Mouse (Mus musculus) large intestine, adult 2 months (tissue): Measurements from ENCODE around the gene Gm10964. TPM values are rescaled to one million over a fixed set of nuclear protein-coding genes. Genes with fewer than 3 reads are reported as not detected.

Experiments used
- DNase-seq: peaks from one replicate; pipeline ENCODE4 v3.0.0-alpha.2; 2012; ENCODE audit warnings: low read depth, low spot score
- WGBS: fragments of 180-500 bp; shearing (Covaris S2); methylation state at CpG from one replicate; pipeline ENCODE4 v1.1.7; 2018; 5-methylcytosine and 5-hydroxymethylcytosine counted together
- polyA plus RNA-seq: library from polyadenylated mRNA; depleted of rRNA; stranded (reverse); fragments of >200 nt; gene quantifications from 2 replicates; pipeline ENCODE4 v1.2.3, GENCODE M21; 2012

Gm10964 gene
- polyA plus RNA-seq, 1 experiment, result not detected

DNA sequence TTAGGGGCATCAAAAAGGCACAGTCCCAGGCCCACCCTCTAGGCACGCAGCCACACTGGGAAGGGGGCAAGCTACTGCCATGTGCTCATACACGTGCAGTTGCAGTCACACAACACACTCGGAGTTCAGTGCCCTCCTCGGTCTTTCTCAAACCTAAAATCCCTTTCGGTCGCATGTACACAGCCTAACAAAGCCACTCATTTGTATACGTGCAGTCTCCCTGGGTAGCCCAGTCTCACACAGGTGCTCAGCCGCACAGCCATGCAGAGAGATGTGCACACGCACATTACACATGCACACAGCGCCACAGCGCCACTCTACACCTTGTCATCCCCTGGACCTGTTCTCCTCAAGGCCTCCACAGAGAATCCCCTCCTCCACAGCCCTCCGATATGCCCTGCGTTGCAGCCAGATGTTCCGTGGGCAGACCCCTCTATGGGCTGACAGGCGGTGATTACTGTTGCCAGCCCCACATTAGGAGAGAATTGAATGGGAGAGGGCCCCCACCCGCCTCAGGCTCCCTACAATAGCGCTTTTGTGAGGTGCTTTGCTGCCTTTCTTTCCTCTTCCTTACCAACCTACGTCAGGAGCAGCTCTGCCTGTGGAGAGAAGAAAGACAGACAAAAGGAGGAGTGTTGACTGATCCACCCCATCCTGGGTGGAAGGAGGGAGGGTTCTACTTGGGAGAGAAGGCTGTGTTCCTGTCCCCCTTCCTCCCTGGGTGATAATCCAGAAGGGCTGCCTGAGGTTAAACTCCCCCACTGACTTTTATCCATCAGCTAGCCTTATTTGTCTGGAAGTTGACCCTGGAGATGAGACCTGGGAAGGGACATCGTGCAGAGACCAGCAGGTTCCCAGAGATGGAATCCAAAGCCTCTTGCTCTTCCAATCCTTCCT lies 5.1 kb upstream of the Gm10964 start:
- no peak for DNase-seq
- WGBS, result 55% methylated on average over 19 of the region's 19 CpGs

DNA sequence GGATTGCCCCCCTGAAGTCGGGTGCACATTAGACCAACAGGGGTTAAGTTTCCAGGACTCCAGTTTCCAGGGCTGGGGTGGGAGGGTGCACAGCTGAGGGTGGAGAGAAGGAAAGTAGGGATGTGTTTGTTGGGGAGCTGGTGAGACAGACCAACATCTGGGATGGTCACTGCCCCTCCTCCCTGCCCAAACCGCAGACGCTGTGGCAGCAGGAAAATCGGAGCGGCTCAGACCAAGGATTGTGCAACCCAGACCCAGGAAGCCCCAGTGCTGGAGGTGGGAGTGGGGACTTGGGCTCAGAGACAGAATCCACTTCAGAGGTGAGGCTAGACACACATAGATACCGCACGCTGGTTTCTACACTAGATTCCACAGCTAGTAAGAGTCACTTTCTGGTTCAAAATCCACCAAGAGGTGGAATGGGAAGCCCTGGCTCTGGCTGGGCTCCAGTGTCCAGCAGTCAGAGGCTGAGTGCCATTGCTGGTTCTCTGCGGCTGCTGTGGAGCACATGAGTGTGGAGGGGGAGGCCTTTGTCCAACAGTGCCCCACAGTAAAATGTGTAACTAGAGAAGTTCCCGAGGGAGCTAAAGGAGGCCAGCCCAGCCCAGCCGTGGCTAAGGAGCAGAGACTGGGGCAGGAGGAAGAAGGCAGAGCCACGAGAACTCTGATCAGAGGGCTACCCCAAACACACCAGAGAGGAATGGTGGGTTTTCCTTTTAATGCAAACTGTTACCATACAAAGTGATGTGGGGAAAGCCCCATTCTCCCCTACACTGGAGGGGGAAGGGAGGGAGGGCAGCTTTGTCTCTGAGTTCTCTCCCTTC lies 4.3 kb upstream of the Gm10964 start:
- DNase-seq, result no peak
- 24% methylated on average over 11 of the region's 11 CpGs for WGBS

DNA sequence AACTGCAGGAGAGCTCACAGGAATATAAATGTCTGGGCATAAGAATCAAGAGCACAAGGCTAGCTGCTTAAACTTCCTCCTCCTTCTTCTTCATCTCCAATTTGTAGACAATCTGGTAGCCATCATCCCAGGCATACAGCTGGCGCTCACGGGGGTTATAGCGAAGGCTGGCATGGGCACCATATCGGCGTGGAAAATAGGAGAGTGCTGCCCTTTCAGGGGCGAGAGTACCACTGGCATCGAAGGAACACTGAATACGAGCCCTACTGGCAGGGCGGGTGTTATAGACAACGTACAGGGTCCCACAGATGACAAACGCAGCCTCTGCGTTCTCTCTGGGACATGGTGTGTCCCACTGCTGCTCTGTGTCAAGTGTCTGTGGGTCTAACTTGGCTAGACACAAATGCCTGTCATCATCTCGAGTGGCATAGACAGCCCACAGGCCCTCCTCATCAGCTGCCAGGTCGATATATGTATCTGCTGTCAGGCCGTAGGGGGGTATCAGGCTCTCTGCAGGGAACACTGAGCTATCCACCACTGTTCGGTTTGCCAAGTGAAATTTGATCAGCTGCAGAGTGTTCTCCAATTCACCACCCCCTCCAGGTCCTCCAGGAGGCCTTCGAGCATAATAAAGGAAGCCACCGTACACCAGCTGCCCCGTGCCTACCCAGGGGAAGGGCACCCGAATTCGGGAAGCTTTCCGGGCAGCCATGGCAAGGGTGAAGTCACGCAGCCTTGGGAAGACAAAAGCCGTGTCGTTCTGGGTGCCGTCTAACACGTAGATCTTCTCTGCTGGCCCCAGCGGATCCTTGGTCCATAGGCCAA lies 3.2 kb upstream of the Gm10964 start:
- 83% methylated on average over 28 of the region's 28 CpGs for WGBS

GRCm38 (mm10) chr3:103737061-103737754 lies 2.0 kb upstream of the Gm10964 start:
- DNase-seq, result no peak
- WGBS, result 25% methylated on average over 16 of the region's 16 CpGs

More for the DNA sequence above, 3.2 kb upstream of the Gm10964 start:
- no peak for DNase-seq

- no peak for DNase-seq
- 2% methylated on average over 18 of the region's 18 CpGs for WGBS
These were observed 1.2 kb upstream of the Gm10964 start, which contains the start of gene Olfml3 for GRCm38 (mm10) chr3:103737778-103738571. TSS of gene Olfml3 (minus strand) at chr3:103738001.

DNA sequence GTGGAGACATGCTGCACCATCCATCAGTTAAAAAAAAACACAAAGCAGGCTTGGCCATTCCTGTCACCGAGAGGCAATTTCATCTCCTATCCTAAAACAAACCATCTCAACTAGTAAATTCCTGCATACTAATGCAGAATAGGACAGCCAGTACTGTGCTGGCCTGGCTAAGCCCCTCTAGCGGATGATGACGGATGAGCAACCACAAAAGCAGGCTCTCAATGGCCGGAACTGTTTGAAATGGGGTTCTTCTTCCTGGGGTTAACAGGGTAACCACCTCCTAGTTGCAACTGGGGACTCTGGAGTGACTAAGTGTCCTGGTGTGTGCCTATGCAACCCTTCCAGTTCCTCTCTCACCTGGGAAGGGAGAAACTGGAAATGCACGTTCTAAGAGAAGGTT lies 1.2 kb downstream of the Gm10964 start:
- no peak for DNase-seq
- 58% methylated on average over 5 of the region's 5 CpGs for WGBS

GRCm38 (mm10) chr3:103743208-103743607 lies 4.0 kb downstream of the Gm10964 start:
- no peak for DNase-seq
- 41% methylated on average over 6 of the region's 6 CpGs for WGBS

- 80% methylated on average over 14 of the region's 14 CpGs for WGBS
- DNase-seq, result no peak
These were observed 6.0 kb downstream of the Gm10964 start for GRCm38 (mm10) chr3:103745001-103745770.

DNA sequence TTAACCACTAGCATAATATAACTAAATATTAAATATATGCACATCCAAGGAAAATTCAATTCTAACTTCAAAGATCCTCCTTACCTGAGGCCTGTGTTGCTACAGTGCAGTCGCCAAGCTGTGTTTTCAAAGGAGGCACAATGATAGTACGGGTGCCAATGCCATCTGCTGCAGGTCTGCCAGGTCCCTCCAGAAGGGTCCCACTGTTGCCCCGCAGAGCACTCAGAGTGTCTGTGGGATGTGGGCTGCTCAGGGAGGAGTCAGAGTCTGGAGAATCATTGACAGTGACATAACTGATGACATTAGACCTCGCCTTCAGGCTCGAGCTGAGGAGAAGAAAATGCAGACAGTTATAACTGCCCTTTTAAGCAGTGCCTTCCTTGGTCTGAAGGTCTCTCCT lies 7.5 kb downstream of the Gm10964 start:
- 76% methylated on average over 5 of the region's 5 CpGs for WGBS
- DNase-seq, result no peak

DNA sequence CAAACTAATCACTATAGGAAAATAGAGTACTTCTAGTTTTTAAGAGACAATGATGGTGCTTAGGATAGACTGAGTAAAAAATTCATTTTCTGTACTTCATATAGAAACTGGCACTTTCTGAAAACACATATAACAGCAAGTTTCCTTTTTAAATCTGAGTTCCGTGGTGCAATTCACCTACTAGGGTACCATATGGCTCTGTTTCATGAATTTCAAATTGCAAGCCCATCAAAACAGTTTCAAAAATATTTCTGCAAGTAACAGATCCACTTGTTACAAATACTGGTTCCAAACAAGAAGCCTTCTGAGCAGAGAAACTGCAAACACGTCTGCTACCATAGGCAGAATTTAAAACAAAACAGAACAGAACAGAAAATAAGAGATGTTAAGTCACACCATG lies 12.4 kb downstream of the Gm10964 start:
- no peak for DNase-seq
- 84% methylated on average over 2 of the region's 2 CpGs for WGBS

GRCm38 (mm10) chr3:103755351-103755750 lies 16.2 kb downstream of the Gm10964 start:
- no peak for DNase-seq
- 80% methylated on average over 3 of the region's 3 CpGs for WGBS

DNA sequence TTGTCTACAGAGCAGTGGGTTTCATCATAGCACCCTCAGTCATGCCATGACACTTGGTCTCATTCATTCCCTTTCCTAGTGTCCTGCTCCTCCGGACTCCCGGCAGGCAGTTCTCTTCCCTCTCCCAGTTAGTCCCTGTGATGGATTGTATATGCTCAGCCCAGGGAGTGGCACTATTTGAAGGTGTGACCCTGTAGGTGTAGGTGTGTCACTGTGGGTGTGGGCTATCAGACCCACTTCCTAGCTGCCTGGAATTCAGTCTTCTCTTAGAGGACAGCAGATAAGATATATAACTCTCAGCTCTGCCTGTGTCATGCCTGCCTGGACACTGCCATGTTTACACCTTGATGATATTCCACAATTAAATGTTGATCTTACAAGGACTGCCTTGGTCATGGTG lies 17.8 kb downstream of the Gm10964 start:
- no peak for DNase-seq
- 46% methylated on average over 2 of the region's 2 CpGs for WGBS

DNA sequence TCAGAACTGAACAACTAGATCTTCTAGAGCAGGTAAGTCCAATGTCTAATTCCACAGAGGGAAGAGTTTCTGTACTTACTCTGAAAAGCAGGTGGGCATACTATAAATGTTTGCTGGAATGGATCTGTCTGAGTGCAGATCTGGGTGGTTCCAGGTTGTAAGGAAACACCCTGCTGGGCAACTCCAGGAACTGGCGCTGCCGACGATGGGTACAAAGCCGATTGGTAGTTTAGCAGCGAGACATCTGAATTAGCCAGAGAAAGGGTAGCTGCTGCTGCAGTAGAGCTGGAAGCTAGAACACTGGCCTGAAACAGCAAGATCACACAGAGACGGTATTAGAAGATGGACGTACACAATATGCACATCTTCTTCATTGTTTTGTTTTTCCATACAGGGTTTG lies 19.3 kb downstream of the Gm10964 start:
- 63% methylated on average over 7 of the region's 7 CpGs for WGBS
- DNase-seq, result no peak

DNA sequence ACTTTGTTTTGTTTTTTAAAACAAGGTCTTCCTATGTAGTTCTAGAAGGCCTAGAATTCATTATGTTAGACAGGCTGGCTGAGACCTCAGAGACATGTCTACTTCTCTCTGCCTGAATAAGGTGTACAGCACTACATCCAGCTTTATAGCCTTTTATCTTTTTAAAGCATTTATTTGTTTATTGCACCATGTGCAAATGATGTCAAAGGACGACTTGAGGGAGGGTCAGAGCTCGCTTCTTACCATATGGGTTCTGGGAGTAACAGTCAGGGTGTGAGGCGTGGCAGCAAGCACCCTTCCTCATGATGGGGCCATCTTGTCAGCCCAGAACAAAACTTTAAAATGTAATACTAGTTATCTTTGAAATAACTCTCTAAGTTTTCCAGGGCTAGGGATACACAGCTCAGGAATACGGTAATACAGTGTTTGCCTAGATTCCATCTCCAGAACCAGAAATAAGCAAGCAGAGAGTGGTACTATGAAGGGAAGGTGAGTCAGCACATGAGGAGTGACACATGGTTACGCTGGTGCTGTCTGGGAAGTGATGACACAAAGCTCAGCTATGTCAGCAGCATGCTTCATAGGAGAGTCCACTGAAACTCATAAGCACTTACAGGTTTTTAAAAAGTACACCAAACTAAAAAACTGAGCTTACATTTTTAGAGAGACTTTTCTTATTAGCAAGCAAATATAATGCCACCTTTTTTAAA lies 20.2 kb downstream of the Gm10964 start:
- WGBS, result 42% methylated on average over 5 of the region's 5 CpGs
- no peak for DNase-seq

DNA sequence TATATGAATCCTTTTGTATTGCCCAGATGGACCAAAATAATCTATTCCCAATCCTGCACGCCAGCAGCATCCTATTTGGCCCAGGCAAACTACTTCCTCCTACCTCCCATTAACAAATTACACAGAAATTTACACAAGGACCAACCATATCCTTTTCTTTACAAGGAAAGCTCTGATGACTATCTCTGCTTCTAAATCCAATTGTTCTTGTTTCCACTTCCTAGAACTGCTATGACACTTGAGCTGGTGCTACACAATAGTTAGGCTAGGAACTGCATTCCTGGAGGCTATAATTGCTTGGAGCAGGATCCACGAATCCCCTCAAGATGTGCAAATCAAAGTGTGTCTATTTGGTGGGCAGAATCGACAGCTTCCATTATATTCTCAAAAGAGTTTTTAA lies 27.6 kb downstream of the Gm10964 start:
- WGBS, result 70% methylated on average over 3 of the region's 3 CpGs
- no peak for DNase-seq

DNA sequence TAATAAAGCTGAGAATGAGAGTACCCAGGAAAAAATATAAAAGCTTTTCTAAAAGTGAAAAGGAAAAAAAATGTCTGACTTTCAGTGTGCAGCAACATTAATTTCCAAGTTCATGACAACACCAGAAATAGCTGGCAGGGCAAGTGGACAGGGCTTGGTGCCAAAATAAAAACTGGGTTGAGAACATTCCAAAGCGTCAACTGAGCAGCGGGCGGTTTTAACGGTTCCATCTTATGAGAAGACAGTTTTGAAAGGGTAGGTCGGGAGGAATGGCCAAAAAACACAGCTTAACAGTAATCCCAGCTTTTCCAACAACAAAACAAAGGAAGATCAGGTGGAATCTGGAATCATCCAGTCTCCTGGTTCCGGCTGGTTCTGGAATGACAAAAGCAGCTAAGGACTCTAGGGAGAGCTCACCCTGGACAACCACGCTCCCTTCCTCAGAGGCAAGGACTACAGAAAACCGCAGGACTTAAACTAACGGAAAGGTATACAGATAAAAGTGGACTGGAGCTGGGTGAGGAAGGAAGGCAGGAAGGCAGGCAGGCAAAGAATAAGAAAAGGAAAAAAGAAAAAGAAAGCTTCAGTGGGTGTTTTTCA lies 32.5 kb downstream of the Gm10964 start:
- no peak for DNase-seq
- WGBS, result 37% methylated on average over 9 of the region's 9 CpGs

- WGBS, result 45% methylated on average over 4 of the region's 4 CpGs
- no peak for DNase-seq
These were observed 33.7 kb downstream of the Gm10964 start for GRCm38 (mm10) chr3:103772846-103773245.
